Mouse (Mus musculus) natural killer cell, adult 2 months (primary cell): ENCODE data around the gene Gm572.

ENCODE experiments used
- DNase-seq, 2 experiments: peaks; one replicate each; pipeline ENCODE4 v3.0.0; 2022; ENCODE audit warnings: low spot score in 2 of 2

Gm572 gene

DNA sequence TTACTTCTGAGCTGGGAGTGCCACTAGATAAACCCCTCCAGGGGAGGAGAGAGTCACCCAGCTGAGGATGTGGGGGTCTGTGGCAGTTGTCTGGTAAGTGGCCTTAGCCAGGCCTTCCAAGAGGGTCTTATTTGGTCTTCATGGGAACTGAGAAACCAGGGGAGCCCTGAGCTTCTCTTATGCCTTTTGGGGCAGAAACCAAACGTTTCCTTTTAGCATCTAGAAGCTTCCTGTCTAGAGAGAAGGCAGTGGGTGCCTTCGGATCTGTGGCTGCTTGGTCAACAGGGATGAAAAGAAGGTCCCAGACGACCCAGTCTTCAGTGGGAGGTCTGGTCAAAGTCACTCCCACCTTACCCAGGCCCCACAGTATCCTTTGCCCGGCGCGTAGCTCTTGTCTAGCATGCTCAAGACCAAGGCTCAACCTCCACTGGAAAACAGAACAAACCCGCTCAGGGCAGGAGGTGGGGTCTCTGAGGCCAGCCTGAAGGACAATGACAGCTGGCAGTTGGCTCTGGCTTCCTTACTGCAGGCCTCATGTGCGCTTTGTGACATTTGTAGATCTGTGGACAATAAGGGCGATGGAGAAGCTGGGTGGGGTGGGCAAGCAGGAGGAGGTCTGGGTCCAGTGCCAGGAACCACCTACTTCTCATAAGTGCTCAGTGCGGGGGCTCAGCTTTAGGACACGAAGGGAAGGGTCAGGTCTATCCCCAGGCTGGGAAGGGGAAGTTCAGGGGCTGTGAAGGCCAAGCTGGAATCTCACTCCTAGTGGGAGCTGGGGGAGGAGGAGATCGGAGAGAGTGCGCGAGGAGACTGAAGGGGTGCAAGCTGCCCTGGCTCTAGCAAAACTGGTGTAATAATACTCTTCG is at the start of gene Gm572:
Gm572 (plus strand) TSS at position 27 of the 866 bp plus-strand sequence.
- DNase-seq: no peak

DNA sequence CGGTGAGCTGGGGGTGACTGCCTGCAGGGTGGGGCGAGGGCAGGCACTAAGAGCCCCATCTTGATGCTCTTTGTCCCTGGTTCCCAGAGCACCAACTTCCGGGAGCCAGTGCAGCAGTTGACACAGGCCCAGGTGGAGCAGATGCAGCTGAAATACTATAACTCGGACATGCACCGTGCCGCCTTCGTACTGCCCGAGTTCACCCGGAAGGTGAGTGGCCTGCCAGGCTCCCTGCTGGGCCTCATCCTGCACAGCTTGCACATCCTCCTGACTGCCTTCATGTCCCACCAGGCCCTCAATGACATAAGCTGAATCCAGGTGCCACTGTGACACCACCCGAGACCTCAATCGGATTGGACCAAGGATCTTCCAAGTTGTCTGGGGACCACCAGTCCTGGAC is 49.1 kb upstream of the Gm572 start:
- no peak for DNase-seq

DNA sequence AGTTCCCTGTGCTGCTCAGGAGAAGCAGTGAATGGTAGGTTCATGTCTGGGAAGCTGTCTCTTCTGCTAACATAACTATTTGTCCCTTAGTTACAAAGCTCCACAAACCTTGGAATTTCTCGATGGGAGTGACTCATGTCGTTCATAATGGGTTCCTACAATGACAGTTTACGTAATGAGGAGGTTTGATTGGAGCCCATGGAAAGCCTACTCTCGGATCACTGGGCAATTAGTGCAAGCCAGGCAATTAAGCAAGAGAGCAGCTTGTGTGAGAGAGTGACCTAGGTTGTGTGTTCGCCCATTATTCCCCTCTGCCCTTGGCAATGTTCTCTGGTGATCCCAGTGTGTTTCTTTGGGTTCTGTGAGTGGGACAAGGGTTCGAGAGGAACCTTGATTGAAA is 47.2 kb upstream of the Gm572 start:
- DNase-seq: no peak

DNA sequence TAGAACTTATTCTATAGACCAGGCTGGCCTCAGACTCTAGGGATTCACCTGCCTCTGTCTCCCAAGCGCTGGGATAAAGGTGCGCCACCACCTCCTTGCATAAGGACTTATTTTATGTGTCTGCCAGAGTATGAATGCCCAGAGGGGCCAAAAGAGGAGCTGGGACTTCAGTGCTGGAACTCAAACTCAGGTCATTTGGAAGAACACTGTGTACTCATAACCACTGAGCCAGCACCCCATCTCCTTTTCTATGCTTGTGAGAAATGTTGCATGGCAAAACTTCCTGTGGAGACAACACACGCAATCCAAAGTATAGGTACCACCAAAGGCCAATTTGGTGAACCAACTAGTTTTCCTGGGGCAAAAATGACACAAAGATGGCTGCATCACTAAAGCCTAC is 46.4 kb upstream of the Gm572 start:
- no peak for DNase-seq

DNA sequence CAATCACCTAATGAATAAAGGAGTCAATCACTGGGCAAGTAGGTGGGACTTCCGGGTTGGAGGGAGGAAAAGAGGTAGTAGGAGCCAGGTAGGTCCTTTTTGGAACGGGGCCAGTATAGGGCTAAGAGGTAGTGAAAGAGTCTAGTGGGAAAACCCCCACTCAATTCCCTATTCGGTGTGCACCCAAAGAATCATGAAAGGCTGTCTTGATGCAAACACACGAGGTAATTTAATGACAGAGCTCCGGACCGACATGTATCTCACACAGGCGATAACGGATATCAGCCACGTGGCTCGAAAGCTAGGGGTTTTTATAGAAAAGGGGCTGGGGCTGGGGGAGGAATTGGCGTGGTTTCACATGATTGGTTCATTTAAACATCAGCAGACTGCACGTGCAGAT is 44.3 kb upstream of the Gm572 start:
- no peak for DNase-seq

DNA sequence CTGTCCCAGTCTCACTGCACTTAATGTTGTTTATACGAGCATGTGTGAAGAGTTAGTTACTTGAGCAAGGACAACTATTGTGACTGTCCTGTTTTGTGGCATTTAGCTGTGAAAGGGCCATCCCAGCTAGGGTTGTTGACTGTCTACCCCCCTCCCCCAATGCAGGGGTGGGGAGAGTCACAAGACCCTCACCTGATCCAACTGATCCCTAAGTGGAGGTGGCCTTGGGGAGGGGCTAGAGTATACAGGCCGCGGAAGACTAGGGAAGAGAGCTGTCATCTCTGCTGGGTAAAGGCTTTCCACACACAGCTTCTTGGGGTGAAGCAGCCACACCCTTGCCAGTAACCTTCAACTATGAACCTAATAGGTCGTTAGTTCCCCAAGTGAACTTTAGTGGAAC is 42.8 kb upstream of the Gm572 start:
- DNase-seq: no peak

DNA sequence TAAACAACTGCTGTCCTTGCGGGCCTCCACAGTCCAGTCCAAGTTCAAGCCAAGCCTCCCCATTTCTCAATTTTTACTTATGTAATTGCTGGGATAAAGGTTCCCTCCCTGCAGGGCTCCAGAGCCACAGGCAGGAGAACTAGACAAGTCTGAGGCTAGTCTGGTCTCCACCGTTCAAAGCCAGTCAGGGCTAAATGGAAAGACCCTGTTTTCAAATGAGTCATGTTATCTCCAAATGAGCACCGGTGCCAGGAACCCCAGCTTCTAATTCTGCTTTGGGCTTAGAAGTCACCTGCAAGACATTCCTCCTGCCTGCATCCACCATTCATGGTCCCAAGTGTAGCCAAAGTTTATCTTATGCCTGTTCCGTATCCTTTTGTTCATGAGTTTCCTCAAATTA is 41.2 kb upstream of the Gm572 start:
- DNase-seq: no peak

DNA sequence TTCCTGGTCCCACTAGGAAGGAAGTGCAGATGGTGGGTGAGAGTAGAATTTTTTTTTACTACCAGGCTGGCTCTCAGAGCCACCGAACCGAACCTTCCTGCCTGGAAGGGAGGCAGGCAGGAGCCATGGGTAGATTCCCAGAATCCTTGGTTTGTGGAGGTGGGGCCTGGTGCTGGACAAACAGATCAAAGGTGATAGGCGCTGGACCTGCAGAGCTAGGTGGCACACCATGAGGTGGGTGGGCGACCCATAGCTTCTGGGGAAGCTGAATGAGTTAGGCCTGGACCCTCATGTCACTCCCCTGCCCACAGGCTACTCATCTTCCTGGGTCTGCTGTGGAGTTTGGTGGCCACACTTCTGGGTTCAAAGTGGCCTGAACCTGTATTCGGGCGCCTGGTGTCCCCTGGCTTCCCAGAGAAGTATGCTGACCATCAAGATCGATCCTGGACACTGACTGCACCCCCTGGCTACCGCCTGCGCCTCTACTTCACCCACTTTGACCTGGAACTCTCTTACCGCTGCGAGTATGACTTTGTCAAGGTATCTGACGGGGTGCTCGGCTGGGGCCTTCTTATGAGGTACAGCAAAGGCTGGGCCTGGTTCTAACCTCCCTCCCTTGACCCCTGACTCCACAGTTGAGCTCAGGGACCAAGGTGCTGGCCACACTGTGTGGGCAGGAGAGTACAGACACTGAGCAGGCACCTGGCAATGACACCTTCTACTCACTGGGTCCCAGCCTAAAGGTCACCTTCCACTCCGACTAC is 40.6 kb upstream of the Gm572 start, which contains the start of gene Masp2:
Masp2 (plus strand) TSS at position 198 of the 764 bp plus-strand sequence.
- DNase-seq: no peak

DNA sequence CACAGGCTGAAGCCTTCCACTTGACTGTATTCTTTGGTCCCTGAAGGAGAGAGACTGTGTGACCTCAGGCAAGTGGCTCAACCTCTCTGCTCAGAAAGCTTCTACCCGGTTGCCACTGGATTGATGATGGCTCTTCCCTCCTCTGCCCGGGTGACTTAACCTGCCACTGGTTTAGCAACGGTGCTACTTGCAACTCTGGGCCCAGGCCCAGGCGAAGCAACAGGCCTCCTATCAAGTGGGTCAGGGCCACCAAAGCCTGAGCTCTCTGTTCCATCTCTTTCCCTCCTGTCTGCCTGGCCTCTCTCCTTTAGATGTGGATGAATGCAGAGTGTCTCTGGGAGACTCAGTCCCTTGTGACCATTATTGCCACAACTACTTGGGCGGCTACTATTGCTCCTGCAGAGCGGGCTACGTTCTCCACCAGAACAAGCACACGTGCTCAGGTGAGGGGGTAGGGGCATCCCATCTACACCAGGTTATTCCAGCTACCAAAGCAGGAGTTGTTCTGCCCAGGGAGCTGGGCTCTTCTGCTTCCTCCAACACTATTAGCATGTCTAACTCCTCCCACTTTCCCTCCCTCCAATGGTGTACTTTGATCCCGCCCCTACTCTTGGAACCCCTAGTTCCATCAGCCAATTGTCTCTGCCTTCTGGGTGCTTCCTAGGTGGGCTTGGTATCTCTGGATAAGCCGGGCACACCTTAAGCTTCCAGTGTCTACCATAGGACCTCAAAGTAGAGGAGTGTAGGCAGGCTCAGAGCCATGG is 39.6 kb upstream of the Gm572 start:
- DNase-seq: no peak

DNA sequence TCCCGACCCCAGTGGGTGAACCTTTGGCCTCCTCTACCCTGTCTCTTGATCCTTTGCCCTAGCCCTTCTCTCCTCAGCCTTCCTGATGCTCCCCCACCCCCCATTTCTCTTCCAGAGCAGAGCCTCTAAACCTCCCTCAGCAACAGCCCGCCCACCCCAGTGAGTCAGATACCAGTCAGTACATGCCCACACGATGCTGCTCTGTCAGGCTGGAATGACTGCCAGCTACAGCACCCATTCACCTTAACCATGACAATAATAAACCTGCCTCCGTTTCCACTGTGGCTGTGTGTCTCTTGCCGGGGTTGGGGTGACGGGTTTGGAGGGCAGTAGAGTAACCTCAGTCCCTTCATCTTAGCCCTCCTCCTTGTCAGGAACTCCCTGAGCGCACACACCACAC is 39.0 kb upstream of the Gm572 start:
- no peak for DNase-seq

DNA sequence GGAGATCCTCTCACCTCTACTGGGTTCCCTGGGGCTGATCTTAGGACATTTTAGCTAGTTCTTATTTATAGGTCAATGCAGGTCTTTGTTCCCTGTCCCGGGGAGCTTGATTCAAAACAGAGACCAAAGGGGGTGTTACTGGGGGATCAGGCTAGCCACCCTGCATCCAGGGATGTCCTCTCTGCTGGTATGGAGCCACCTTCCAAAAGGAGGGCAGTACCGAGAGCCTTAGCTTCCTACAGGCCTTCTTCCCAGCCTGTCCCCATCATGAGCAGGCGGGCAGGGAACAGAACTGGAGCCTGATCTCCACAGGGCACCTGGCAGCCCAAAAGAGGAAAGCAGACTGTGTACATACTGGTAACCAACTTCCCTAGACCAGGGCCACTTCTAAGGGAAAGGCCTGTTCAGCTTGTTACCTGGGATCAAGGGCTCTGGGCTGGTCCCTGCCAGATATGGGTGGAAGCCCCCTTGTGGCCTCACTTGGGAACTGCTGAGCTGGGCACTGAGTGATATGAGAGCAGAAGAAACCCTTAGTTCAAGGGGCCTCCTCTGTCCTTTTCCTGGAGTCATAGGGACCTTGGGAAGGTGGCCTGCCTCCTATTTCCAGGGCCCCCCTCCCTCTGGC is 38.5 kb upstream of the Gm572 start:
- peak; percentile 30 to 55 for DNase-seq

DNA sequence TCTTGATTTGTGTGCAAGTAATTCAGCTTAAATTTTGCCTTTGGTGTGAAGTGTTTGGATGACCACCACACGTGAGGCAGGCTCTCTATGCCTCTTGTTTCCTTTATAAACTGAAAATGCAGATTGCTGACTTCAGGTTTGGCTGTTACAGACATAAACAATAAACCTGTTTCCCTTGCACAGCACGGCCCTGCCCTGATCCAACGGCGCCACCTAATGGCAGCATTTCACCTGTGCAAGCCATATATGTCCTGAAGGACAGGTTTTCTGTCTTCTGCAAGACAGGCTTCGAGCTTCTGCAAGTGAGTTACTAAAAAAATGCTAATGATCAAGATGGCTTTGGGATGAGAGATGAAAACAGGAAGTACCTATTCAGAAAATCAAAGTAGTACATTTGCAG is 35.4 kb upstream of the Gm572 start:
- DNase-seq: peak; percentile 65 to 79

DNA sequence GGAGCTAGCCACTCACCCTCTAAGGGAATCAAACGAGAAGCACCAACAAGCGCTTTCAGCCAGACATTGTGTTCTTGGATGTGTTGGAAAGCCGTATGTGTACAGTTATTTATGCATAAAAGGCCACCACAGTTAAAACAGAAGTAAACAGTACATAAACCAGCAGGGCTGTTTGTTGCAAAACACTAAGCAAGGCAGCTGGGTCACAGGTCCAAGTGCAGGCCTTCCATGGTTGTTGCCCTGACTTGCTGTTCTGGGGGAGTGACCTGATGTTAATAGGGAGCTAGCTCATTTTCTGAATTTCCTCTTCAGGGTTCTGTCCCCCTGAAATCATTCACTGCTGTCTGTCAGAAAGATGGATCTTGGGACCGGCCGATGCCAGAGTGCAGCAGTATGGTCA is 33.3 kb upstream of the Gm572 start:
- DNase-seq: no peak

DNA sequence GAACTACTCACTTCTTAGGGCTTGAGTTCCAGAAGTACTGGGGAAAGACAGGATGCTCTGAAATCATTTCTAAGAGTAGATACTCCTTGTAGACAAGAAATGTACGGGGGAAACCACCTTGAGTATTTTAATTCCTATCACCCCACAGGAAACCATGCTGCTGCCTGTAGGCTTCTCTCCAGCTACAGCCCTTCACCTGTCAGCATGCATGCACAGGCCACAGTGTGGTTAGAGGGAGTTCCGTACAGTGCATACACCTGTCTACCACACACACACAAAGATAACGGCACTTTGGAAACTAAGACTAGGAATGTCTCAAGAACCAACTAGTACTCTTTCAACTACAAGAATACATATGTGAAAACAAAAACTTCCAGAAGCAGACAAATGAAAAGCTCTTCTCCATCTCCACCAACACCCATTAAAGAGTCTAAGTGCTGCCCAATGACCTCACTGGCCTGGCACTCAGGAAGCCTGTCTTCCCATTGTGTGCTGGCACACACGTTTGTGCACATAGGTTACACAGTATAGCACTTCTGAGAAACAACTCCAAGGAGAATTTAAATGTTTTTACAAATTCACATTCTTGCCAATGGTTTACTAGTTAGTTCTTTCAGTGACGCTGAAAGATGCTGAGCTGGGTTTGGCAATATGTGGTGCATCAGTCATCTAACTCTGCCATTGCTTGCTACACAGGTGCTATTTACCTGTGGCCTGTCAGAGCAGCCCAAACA is 32.3 kb upstream of the Gm572 start:
- no peak for DNase-seq

DNA sequence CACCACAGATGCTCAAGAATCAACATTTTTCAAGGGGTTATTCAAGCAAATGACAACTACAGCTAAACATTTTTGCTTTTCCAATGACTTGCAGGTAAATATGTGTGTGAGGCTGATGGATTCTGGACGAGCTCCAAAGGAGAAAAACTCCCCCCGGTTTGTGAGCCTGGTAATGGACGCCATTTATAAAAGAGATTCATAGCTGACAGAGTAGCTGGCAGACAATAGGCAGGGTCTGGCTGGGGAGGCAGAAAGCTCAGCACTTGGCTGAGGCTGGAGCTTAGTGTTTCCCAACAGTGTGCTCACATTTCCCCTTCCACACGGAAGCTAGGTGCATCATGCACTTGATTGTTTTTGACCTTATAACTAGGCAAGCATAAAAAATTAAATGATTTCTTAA is 30.6 kb upstream of the Gm572 start:
- DNase-seq: no peak

DNA sequence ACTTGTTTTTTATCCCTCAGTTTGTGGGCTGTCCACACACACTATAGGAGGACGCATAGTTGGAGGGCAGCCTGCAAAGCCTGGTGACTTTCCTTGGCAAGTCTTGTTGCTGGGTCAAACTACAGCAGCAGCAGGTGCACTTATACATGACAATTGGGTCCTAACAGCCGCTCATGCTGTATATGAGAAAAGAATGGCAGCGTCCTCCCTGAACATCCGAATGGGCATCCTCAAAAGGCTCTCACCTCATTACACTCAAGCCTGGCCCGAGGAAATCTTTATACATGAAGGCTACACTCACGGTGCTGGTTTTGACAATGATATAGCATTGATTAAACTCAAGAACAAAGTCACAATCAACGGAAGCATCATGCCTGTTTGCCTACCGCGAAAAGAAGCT is 29.4 kb upstream of the Gm572 start:
- no peak for DNase-seq

DNA sequence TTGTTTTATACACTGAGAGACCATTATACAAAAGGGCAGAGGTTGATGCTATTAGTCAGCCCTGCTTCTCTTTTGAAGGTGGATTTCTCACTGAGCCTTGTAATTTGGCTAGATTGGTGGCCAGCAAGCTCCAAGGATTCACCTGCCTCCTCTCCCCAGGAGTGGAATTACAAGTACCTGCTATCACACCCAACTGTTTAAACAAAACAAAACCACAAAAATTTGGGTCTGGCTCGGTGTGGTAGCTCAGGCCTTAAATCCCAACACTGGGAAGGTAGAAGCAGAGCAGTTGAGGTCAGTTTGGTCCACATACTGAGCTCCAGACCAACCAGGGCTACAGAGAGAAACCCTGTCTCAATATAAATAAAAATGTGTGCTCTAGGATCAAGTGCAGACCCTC is 23.3 kb upstream of the Gm572 start:
- DNase-seq: no peak

DNA sequence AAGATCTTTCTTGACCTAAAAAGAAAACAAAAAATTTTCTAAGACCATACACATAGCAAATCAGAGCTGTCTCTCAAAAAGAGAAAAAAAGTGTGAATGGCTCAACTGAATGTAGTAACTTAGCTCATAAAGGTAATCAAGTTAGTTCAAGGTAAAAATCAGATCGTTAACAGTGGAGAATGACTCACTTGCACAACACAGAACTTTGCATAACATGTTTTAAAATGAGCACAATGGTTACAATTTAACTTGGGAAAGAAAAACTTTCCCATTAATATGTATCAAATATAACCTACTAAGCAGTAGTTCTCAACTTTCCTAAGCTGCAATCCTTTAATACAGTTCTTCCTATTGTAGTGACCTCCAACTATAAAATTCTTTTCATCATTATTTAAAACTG is 22.4 kb upstream of the Gm572 start:
- DNase-seq: no peak

DNA sequence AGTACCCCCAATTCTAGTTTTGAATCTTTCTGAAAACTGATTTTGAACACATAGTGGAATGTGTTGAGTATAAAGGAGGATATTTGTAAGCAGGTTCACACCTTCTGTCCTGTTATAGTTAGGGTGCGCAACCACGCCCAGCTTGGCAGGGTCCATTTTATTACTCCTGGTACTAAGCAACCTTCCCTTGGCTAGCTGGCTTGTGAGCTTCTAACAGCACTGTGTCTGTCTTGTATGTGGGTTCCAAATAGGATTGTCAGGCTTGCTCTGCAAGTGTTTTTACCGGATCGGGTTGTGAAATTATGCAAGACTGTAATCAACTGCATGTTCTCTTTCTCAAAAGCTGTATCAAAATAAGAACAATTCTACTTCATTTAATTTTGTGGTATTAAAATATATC is 20.6 kb upstream of the Gm572 start:
- DNase-seq: no peak

DNA sequence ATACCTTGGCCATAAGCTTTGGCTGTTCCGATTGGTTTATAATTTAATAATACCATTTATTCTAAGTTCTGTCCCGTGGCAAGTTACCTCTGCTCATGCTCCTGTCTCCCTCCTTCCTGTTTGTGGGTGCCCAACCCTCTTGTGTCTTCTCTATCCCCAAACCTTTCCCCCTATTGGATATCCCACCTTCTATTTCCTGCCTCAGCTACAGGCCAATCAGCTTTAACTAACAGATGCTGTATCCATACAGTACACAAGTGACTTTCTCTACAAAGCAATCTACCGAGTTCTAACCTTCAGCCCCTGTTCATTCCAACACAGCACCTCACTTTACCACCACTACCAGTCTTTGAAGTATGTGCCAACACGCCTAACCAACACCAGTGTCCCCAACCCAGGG is 19.5 kb upstream of the Gm572 start:
- DNase-seq: no peak

DNA sequence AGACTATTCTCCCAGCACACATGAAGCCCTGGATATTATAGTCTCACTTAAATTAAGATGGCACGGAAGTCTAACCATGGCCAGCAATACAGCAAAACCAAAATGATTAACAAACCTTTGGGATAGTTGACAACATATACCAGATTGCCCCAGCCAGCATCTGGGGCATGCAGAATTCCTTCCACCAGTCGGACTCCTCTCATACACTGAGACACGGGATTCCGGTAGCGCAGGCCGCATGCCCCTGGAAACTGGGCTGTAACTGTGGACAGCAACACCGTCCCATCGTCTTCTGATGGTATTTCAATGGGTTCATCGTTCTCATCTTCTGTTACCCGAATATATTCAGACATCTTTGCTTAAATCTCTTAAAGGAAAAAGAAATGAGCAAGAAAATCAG is 18.1 kb upstream of the Gm572 start:
- DNase-seq: no peak
